Mouse (Mus musculus): ENCODE measurements around the gene Cyp1b1.

Cyp1b1 gene

DNA sequence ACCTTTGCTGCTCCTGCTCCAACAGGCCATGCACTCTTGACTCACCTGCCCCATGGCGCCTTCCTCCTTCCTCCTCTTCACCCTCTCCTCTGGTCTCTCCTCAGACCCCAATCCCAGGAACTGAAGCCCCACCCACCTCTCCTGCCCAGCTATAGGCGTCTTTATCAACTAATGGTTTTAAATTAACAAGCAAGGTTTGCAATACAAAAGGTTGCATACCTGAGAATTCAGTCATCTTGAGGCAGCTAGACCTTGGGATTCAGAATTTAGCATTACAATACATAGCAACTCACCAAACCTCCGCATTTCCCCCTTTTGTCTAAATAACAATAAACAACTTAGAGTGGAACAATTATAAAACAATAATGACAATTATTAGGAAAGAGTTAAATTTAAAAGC lies 60.7 kb downstream of the Cyp1b1 start:
- in situ Hi-C loops (cut with MboI; ENCODE audit: low sequenced_read_pairs) = loop anchor here (25.0 kb wide), 1 partner anchor 183 kb away; no protein-coding TSS in a partner anchor

DNA sequence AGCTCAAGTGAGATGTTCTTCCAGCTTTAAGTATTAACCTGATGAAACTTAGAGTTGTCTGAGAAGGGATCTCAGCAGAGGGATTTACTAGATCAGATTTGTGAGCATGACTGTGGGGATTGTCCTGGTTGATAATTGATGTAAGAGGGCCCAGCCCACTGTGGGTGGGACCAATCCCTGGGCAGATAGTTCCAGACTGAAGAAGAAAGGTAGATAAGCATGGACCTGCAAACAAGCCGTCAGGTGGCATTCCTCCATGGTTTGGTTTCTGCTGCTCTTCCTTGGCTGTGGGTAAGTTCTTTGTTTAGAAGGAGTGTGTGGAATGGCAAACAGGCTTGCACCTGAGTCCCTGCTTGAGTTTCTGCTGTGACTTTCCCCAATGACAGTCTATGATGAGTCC lies 61.7 kb downstream of the Cyp1b1 start:
- in situ Hi-C loops (cut with MboI; ENCODE audit: low sequenced_read_pairs) = loop anchor here (25.0 kb wide), 1 partner anchor 184 kb away; no protein-coding TSS in a partner anchor
